Comparison of ENCODE assay signal across 8 mouse cellular contexts in the genomic region with DNA sequence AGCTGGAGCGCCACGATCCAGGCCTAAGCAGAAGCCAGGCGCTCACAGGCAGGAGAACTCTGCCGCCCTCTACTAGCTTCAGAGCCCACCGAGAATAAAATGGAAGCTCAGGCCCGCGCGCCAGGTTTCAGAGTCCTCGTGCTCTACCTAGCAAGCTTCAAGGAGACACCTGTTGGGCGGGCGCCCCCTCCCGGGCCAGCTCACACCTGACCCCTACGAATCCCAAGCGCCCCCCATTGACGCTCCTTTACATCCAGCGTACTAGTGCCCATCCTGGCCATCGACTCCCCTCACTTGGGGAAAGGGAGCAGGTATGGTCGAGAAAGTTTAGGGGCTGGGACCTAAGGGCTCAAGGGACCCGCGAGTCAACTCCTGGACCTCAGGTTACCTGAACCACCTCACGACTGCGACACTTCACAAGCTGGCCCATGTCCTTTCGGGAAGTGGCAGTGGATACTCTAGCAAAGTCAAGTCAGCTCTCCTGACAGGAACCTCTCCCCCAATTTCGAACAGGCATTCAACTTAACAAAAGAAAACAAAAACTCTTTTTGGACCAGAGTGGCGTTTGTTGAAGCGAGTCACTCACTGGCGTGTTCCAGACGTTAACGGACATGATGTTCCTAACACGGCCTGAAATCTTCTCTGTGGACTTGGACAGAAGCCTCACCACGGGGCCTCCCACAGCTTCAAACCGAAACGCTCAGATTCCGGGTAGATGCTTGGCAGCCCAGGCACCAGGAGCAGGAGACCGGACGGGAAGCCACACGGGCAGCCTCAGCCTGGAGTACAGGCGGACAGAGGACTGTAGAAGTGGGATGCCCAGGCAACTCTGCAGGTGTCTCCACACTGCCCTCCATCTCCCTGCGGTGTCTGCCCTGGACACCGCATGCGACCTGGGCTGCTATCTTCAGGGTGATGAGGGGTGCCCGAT. TPM values are rescaled to one million over a fixed set of nuclear protein-coding genes. Genes with fewer than 3 reads are reported as not detected.
A peak's percentile ranks its signal among the peaks of the same experiment; 100 is the strongest.
DNase-seq lines count a peak whose midpoint lies in the region; ATAC-seq and TF ChIP-seq lines count a peak whose summit lies in the region.

No protein-coding gene starts in this region.

- H3K36me3 ChIP-seq in heart, postnatal 0 days (replicated peaks; ENCODE audit: control insufficient read depth, insufficient read depth, low read length): no peaks in the 10 kb centered on the region
- H3K36me3 ChIP-seq in limb, embryonic 10.5 days: no peaks in the 10 kb centered on the region
- H3K36me3 ChIP-seq in midbrain, embryonic 13.5 days: peaks cover 12% of the 10 kb centered on the region

- no peak for TF ChIP-seq EP300 in heart, postnatal 0 days (IDR thresholded peaks at IDR 0.05; ENCODE audit: low read depth)

- WGBS in heart, postnatal 0 days: under 1% methylated on average over 42 of the region's 42 CpGs
- WGBS in limb, embryonic 10.5 days: under 1% methylated on average over 42 of the region's 42 CpGs
- 1% methylated on average over 42 of the region's 42 CpGs for WGBS in midbrain, embryonic 13.5 days

- peak overlapping the region; percentile 54 for H3K27ac ChIP-seq in heart, postnatal 0 days (ENCODE audit: low read depth)
- peak overlapping the region; percentile 82; the same call in 1 of the 2 replicates for H3K27ac ChIP-seq in limb, embryonic 10.5 days
- H3K27ac ChIP-seq in midbrain, embryonic 13.5 days: peak overlapping the region; percentile 94
- no peak overlapping the region for H3K27ac ChIP-seq in left cerebral cortex, adult 2 months

- peaks cover 100% of the 10 kb centered on the region for H3K27me3 ChIP-seq in heart, postnatal 0 days (ENCODE audit: control insufficient read depth, insufficient read depth, low read length)
- H3K27me3 ChIP-seq in limb, embryonic 10.5 days (ENCODE audit: low read depth, poor library complexity, severe bottlenecking): peaks cover 100% of the 10 kb centered on the region
- H3K27me3 ChIP-seq in midbrain, embryonic 13.5 days: peaks cover 58% of the 10 kb centered on the region

- peak overlapping the region; percentile 69 for H3K4me2 ChIP-seq in heart, postnatal 0 days (ENCODE audit: low read depth, low read length)
- peak overlapping the region; percentile 77 for H3K4me2 ChIP-seq in midbrain, embryonic 13.5 days (replicated peaks)

- H3K4me1 ChIP-seq in heart, postnatal 0 days (ENCODE audit: control insufficient read depth, insufficient read depth): peaks cover 7% of the 10 kb centered on the region
- peaks cover 49% of the 10 kb centered on the region for H3K4me1 ChIP-seq in limb, embryonic 10.5 days
- peaks cover 66% of the 10 kb centered on the region for H3K4me1 ChIP-seq in midbrain, embryonic 13.5 days (replicated peaks)

- no peak for ATAC-seq in heart, postnatal 0 days (ENCODE audit: insufficient read depth, low read depth)
- peak; percentile 44 for ATAC-seq in midbrain, embryonic 13.5 days

- intact Hi-C loops in left cerebral cortex, adult 2 months (cut with DNase I): loop anchor here (2.0 to 10.0 kb wide), 3 partner anchors 330 to 1523 kb away; no protein-coding TSS in a partner anchor

- peak; percentile 13 for DNase-seq in right cerebral cortex, postnatal 25 days
- DNase-seq in right cerebral cortex, postnatal 14 days: no peak
- no peak for DNase-seq in heart, postnatal 0 days (ENCODE audit: low spot score)
- DNase-seq in limb, embryonic 10.5 days (ENCODE audit: low spot score): peak; percentile 60
- DNase-seq in left cerebral cortex, adult 8-10 months (ENCODE audit: low spot score in 2 of 2): no peak
- DNase-seq in left cerebral cortex, adult 2 months (ENCODE audit: extremely low spot score in 1 of 2, low spot score in 2 of 2): no peak
- DNase-seq in gastrocnemius, postnatal 10 days: no peak

- H3K4me3 ChIP-seq in heart, postnatal 0 days (ENCODE audit: low read depth, low read length): peak overlapping the region; percentile 51
- H3K4me3 ChIP-seq in limb, embryonic 10.5 days: peak overlapping the region; percentile 65
- peak overlapping the region; percentile 78 for H3K4me3 ChIP-seq in midbrain, embryonic 13.5 days (replicated peaks)
- H3K4me3 ChIP-seq in left cerebral cortex, adult 2 months: no peak overlapping the region

- no peak overlapping the region; the same call in 1 of the 2 replicates for H3K9ac ChIP-seq in heart, postnatal 0 days (replicated peaks; ENCODE audit: low read depth, low read length)
- peak overlapping the region; percentile 96 for H3K9ac ChIP-seq in midbrain, embryonic 13.5 days (replicated peaks)

- TF ChIP-seq CTCF in heart, postnatal 0 days (IDR thresholded peaks at IDR 0.05; ENCODE audit: low read depth): no peak
- no peak for TF ChIP-seq CTCF in left cerebral cortex, adult 2 months (IDR thresholded peaks at IDR 0.05)

- H3K9me3 ChIP-seq in heart, postnatal 0 days (replicated peaks; ENCODE audit: control insufficient read depth, low read length): no peaks in the 10 kb centered on the region
- H3K9me3 ChIP-seq in limb, embryonic 10.5 days (replicated peaks): no peaks in the 10 kb centered on the region
- no peaks in the 10 kb centered on the region for H3K9me3 ChIP-seq in midbrain, embryonic 13.5 days

RNA-seq across cellular contexts. Expression of gene Irx2, which starts 1.0 kb away (rescaled TPM):
- total RNA-seq in heart, postnatal 0 days (2014; rRNA removed; ENCODE audit: low replicate concordance): 14.0 and 18.7 TPM in 2 replicates
- 5.3 and 6.7 TPM in 2 replicates for polyA plus RNA-seq in heart, postnatal 0 days (2015; fragmentation: Nextera tagmentation; extraction: Ambion mirVana)
- 1.5 and 2.2 TPM in 2 replicates for polyA plus RNA-seq in limb, embryonic 10.5 days (2016; fragmentation: Nextera tagmentation; extraction: Ambion mirVana)
- 36.7 and 45.1 TPM in 2 replicates for polyA plus RNA-seq in midbrain, embryonic 13.5 days (2015; fragmentation: Nextera tagmentation; extraction: Ambion mirVana)
- 1 to 10 TPM in 1 of 4 experiments, under 1 TPM in 1, not detected in 2; 0.50 to 1.3 TPM for total RNA-seq in left cerebral cortex, adult 8-10 months (2022)
- total RNA-seq in left cerebral cortex, adult 2 months (2021): not detected
- total RNA-seq in gastrocnemius, postnatal 10 days (2021): under 1 TPM in 1 of 2 experiments, not detected in 1; 0.18 TPM

Comparison
In these comparisons a context has a peak if more than half of its experiments do, and no peak if none do; other contexts are left out.
1. DNase-seq: peak in right cerebral cortex, postnatal 25 days (single experiment) and limb, embryonic 10.5 days (single experiment); none in right cerebral cortex, postnatal 14 days (single experiment), heart, postnatal 0 days (single experiment), left cerebral cortex, adult 8-10 months (0 of 2), left cerebral cortex, adult 2 months (0 of 2) and gastrocnemius, postnatal 10 days (single experiment).